Mouse (Mus musculus) sigmoid colon, adult 10 weeks (tissue): ENCODE measurements around the gene Becn1. TPM values are rescaled to one million over a fixed set of nuclear protein-coding genes. Genes with fewer than 3 reads are reported as not detected.

Source experiments
- polyA plus RNA-seq: library from polyadenylated mRNA; stranded (reverse); fragments of 350-450 nt; fragmentation: Illumina TruSeq; extraction: RNeasy Lipid Tissue Mini Kit (QIAGEN cat#74804); gene quantifications from one replicate; pipeline ENCODE4 v1.2.3, GENCODE M21; 2014; ENCODE audit warnings: low read depth, low replicate concordance

Gene Becn1
- polyA plus RNA-seq = 138 TPM

DNA sequence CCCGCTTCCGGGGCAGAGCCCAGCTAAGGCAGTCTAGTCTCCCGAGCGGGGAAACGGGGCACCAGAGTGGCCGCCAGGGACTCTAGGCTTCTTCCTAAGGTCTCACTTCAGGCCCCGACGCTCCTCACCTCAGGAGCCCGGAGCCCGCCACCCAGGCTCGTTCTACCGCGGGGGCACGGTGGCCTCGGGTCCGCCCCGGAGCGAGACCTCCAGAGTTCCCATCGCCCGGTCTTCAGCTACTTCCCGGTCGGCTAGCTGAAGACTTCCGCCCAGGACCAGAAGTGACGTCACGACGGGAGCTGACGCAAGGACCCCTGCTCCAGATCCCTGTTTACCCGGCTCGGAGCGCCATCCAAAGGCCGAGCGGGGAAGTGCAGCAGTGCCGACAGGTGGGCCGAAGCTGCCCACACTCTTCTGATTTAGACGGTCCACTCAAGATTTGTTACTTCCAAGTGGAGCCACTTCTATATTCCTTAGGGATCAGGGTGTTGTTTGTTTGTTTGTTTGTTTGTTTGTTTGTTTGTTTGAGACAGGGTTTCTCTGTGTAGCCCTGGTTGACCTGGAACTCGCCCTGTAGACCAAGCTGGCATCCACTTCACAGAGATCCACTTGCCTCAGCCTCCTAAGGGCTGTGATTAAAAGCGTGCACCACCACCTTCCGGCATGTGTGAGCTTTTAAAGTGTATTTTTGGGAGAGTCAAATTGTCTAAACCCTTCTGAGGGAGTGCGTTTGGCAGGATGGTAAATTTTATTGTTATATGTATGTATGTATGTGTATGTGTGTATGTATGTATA is at the start of gene Becn1:
Becn1 (minus strand) TSS at position 283 of the 795 bp plus-strand sequence.

GRCm38 (mm10) chr11:101330371-101330924 is 28.4 kb upstream of the Becn1 start, which contains the start of gene Aoc3:
TSS of gene Aoc3 (plus strand) at chr11:101330605.

GRCm38 (mm10) chr11:101324763-101325162 is 22.7 kb upstream of the Becn1 start, which contains the start of gene Aoc2:
TSS of gene Aoc2 (plus strand) at chr11:101325063.

DNA sequence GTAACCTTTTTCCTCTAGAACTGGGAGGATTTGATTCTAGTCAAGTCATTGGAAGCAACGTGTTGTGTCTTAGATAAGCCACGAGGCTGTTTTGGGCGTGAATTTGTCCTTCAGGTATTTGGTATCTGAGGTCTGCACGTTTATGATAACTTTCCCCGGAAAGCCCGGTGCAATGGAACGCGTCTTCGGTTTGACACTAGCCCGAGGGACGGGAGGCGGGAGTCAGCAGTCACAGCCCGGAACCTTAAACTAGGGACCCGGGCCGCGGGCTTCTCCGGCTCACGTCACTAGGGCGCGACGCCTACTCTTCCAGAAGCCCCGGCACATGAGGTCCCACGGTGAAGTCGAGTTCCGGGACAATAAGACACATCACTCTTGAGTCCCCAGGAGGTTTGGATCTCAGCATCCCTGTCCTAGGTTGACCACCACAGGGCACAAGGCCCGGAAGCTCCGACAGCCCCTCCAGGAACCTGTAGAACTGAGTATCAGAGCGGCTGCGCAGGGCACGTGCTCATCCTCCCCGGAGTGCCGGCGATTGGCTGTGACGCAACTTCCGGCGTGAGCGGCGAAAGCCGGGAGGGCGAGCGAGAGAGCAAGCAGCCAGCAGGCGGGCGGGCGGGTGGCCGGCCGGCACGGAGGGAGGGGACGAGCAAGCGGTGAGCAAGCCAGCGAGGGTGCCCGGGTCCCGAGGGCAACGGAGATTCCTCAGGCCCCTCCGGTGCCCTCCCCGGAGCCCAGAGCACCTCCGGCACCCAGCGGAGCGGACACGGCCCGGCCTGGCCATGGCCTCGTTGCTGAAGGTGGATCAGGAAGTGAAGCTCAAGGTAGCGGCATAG is 13.8 kb upstream of the Becn1 start, which contains the start of gene Psme3:
Psme3 (plus strand) TSS at position 549 of the 836 bp plus-strand sequence.

GRCm38 (mm10) chr11:101278223-101279192 is 23.6 kb downstream of the Becn1 start, which contains the start of the genes Cntd1 and Coa3:
TSS of gene Cntd1 (plus strand) at chr11:101279012.
TSS of gene Coa3 (minus strand) at chr11:101279114.

DNA sequence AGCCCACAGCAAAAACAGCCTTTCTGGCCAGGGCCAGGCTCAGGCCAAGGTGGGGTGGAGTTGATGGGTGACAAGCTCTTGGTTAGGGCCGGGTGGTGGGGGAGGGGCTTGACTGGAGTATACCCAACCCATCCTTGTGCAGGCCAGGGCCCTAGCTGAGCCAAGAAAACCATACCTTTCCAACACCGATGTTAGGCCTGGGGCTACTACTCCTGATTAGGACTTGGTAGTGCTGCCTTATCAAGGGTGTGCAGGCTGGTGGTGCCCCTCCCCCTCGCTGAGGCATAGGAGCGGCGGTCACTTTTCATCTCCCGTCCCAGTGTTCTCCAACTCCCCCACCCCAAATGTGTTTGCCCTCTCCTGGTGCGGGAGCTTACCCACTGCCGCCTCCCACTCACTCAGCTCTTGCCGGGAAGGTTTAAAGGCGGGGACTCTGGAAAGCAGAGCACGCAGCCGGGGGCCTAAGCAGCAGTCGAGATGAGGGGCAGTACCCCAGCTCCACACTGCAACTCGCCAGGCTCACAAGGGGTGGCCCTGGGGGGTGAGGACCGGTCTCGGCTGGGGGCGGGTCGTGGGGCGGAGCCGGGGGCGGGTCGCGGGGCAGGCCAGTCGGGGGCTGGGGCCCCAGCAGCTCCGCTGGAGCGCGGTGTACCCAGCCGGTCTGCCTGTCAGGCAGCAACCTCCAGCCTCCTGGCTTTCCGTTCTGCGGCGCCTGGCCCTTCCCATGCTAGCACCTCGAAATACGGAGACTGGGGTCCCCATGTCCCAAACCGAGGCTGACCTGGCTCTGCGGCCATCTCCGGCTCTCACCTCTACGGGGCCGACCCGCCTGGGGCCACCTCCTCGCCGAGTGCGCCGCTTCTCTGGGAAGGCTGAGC is 41.9 kb downstream of the Becn1 start, which contains the start of gene Wnk4:
Wnk4 (plus strand) TSS at position 620 of the 878 bp plus-strand sequence.

DNA sequence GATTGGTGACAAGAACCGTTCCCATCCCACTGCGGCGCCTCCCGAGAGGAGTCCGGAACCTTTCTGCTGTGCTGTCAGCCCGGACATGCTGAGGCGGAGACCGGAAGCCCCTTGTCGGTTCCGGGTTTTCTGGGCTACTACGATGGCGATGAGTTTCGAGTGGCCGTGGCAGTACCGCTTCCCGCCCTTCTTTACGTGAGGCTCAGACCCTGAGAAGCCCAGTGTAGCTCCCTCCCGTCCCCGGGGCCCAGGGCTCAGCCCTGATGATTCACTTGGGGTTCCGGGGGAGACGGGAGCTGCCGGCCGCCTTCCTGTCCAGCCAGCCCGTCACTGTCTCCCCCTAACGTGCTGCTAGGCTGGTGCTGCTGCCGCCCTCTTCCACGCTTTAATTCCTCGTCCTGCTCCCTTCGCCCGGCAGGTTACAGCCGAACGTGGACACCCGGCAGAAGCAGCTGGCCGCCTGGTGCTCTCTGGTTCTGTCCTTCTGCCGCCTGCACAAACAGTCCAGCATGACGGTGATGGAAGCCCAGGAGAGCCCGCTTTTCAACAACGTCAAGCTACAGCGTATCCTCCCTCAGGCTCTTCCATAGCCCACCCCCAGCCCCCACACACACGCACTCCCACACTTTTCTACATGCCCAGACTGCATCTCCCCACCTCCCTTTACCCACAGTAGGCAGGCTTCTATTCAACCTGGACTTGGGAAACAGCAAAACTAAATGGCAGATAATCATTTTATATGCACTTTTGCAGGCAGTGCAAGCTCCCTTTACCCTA is 48.3 kb downstream of the Becn1 start, which contains the start of gene Vps25:
Vps25 (plus strand) TSS at position 95 of the 777 bp plus-strand sequence.

DNA sequence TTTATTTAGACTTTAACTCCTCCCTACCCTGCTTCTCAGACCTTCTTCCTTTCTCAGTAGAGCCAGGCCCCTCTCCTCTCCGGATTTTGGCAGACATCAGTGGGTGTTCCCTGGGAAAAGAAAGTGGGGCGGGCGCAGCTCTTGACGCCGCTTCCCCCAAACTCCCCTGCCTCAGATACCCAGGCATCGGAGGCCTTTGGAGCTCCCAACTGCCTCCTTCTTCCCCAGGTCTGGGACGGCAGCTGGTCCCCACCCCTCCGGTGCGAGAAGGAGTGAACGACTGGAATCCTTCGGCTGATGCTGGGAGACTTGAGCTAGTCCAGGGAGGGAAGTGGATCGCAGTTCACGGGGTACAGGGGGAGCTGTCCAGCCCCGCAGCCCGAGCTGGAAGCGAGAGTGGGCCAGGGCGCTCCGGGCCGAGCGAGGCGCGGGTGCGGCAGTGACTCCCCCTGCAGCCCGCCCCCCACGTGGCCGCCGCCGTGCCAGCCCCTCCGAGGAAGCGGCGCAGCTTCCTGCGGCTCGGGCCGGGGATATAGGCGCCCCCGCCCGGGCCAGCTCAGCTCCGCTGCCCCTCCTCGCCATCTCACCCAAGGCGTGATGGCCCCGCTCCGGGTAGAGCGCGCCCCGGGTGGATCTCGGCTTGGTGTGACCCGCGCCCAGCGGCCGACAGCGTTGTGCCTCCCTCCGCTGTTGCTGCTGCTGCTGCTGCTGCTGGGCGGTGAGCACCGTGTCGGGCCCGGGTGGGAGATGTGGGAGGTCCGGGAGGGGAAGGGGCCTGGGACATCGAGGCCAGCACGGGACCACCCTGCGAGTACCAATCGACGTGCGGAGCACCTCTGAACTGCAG is 56.0 kb downstream of the Becn1 start, which contains the start of gene Ramp2:
Ramp2 (plus strand) TSS at position 174 of the 847 bp plus-strand sequence.

Other genes starting within 250 kb of the Becn1 start
- 0.47 TPM for gene Naglu, start 232.3 kb downstream of the Becn1 start, polyA plus RNA-seq
- gene Hsd17b1, start 223.9 kb downstream of the Becn1 start, polyA plus RNA-seq = not detected
- gene Coasy, start 219.7 kb downstream of the Becn1 start, polyA plus RNA-seq = 2.2 TPM
- gene Mlx, start 215.0 kb downstream of the Becn1 start, polyA plus RNA-seq = 98.1 TPM
- 0.88 TPM for gene Psmc3ip, start 206.8 kb downstream of the Becn1 start, polyA plus RNA-seq
- gene Retreg3, start 182.4 kb downstream of the Becn1 start, polyA plus RNA-seq = 54.4 TPM
- gene Tubg1, start 182.3 kb downstream of the Becn1 start, polyA plus RNA-seq = 0.98 TPM
- 0.25 TPM for gene Tubg2, start 146.4 kb downstream of the Becn1 start, polyA plus RNA-seq
- gene Cntnap1, start 131.8 kb downstream of the Becn1 start, polyA plus RNA-seq = 0.28 TPM
- 1.8 TPM for gene Plekhh3, start 130.9 kb downstream of the Becn1 start, polyA plus RNA-seq
- gene Ccr10, start 126.8 kb downstream of the Becn1 start, polyA plus RNA-seq = not detected
- gene Ezh1, start 75.8 kb downstream of the Becn1 start, polyA plus RNA-seq = 48.0 TPM
- gene Ramp2, start 56.3 kb downstream of the Becn1 start, polyA plus RNA-seq = 4.3 TPM
- gene Vps25, start 48.6 kb downstream of the Becn1 start, polyA plus RNA-seq = 81.9 TPM
- 1.0 TPM for gene Wnk4, start 41.7 kb downstream of the Becn1 start, polyA plus RNA-seq
- 8.1 TPM for gene Cntd1, start 23.3 kb downstream of the Becn1 start, polyA plus RNA-seq
- 9.6 TPM for gene Coa3, start 23.2 kb downstream of the Becn1 start, polyA plus RNA-seq
- gene Psme3, start 13.9 kb upstream of the Becn1 start, polyA plus RNA-seq = 161 TPM
- 0.38 TPM for gene Aoc2, start 22.8 kb upstream of the Becn1 start, polyA plus RNA-seq
- 15.5 TPM for gene Aoc3, start 28.3 kb upstream of the Becn1 start, polyA plus RNA-seq
- gene G6pc, start 65.3 kb upstream of the Becn1 start, polyA plus RNA-seq = not detected
- gene Aarsd1, start 115.3 kb upstream of the Becn1 start, polyA plus RNA-seq = 5.4 TPM
- gene Gm27029, start 122.5 kb upstream of the Becn1 start, polyA plus RNA-seq = not detected
- gene Rundc1, start 122.8 kb upstream of the Becn1 start, polyA plus RNA-seq = 3.9 TPM
- 4.9 TPM for gene Ptges3l, start 123.0 kb upstream of the Becn1 start, polyA plus RNA-seq
- 57.4 TPM for gene Rpl27, start 140.0 kb upstream of the Becn1 start, polyA plus RNA-seq
- 2.3 TPM for gene Ifi35, start 146.1 kb upstream of the Becn1 start, polyA plus RNA-seq
- 3.3 TPM for gene Rnd2, start 162.7 kb upstream of the Becn1 start, polyA plus RNA-seq
- gene Vat1, start 163.9 kb upstream of the Becn1 start, polyA plus RNA-seq = 1.4 TPM
- 5.3 TPM for gene Brca1, start 249.7 kb upstream of the Becn1 start, polyA plus RNA-seq
- 237 TPM for gene Nbr1, start 249.9 kb upstream of the Becn1 start, polyA plus RNA-seq